Mouse (Mus musculus) ES-Bruce4 (cell line): ENCODE results near the gene 0610037L13Rik. TPM values are rescaled to one million over a fixed set of nuclear protein-coding genes. Genes with fewer than 3 reads are reported as not detected.

Experiments
- H3K27ac ChIP-seq: 2 replicates; pipeline ENCODE4 v1.5.1; 2012; ENCODE audit warnings: low read length, inconsistent platforms; ENCODE audit not compliant: insufficient read depth
- H3K27me3 ChIP-seq: 2 replicates; pipeline ENCODE4 v1.6.1; 2012; ENCODE audit warnings: mild to moderate bottlenecking, low read length, inconsistent platforms; ENCODE audit not compliant: control insufficient read depth, poor library complexity, insufficient read depth, severe bottlenecking
- H3K36me3 ChIP-seq: 2 replicates; pipeline ENCODE4 v1.6.1; 2012; ENCODE audit warnings: inconsistent platforms, mild to moderate bottlenecking, low read length, moderate library complexity; ENCODE audit not compliant: control insufficient read depth, poor library complexity, insufficient read depth, severe bottlenecking
- H3K4me1 ChIP-seq: one replicate; pipeline ENCODE4 v1.8.1; 2011; ENCODE audit warnings: low read length; ENCODE audit not compliant: control insufficient read depth, insufficient read depth
- H3K4me3 ChIP-seq: 2 replicates; pipeline ENCODE4 v1.5.1; 2011; ENCODE audit warnings: low read depth, mild to moderate bottlenecking, low read length
- H3K9ac ChIP-seq: 2 replicates; pipeline ENCODE4 v1.6.1; 2012; ENCODE audit warnings: low read depth, mild to moderate bottlenecking, inconsistent platforms; ENCODE audit not compliant: poor library complexity, severe bottlenecking
- H3K9me3 ChIP-seq: replicated peaks from 2 replicates; pipeline ENCODE4 v1.6.1; 2012; ENCODE audit warnings: mild to moderate bottlenecking, low read length, inconsistent platforms; ENCODE audit not compliant: control insufficient read depth, poor library complexity, insufficient read depth, severe bottlenecking
- CTCF ChIP-seq: IDR thresholded peaks from one replicate; pipeline ENCODE4 v1.8.1; 2011; ENCODE audit warnings: low read depth, low read length
- EP300 ChIP-seq: IDR thresholded peaks from 2 replicates; pipeline ENCODE4 v1.6.1; 2011; ENCODE audit warnings: low read depth, low read length; ENCODE audit not compliant: insufficient read depth
- POLR2A ChIP-seq: IDR thresholded peaks from one replicate; pipeline ENCODE4 v1.8.1; 2011; ENCODE audit warnings: low read length; ENCODE audit not compliant: insufficient read depth
- polyA plus RNA-seq: library from polyadenylated mRNA; stranded (reverse); fragments of >200 nt; gene quantifications from 2 replicates; pipeline ENCODE4 v1.2.4, GENCODE M21; 2011; ENCODE audit warnings: low read depth; ENCODE audit not compliant: missing spikeins, insufficient read depth, insufficient read length

Gene 0610037L13Rik
- polyA plus RNA-seq, 1 experiment, result 71.8 TPM

- TF ChIP-seq CTCF, result no peak
- no peak for TF ChIP-seq EP300
- TF ChIP-seq POLR2A, result no peak
- H3K4me3 ChIP-seq, result no peak overlapping the region
- H3K27me3 ChIP-seq, result no peaks in the 10 kb centered on the region
- H3K9ac ChIP-seq, result no peak overlapping the region
- H3K9me3 ChIP-seq, result no peaks in the 10 kb centered on the region
- H3K4me1 ChIP-seq, result no peaks in the 10 kb centered on the region
- no peak overlapping the region for H3K27ac ChIP-seq
- H3K36me3 ChIP-seq, result no peaks in the 10 kb centered on the region
Observed at GRCm38 (mm10) chr4:107933239-107933638, 43.6 kb downstream of the 0610037L13Rik start.

GRCm38 (mm10) chr4:107935254-107935653 is 45.6 kb downstream of the 0610037L13Rik start:
- H3K36me3 ChIP-seq, result no peaks in the 10 kb centered on the region
- TF ChIP-seq CTCF, result no peak
- no peak for TF ChIP-seq EP300
- TF ChIP-seq POLR2A, result no peak
- H3K4me3 ChIP-seq, result no peak overlapping the region
- no peak overlapping the region for H3K9ac ChIP-seq
- no peaks in the 10 kb centered on the region for H3K27me3 ChIP-seq
- H3K4me1 ChIP-seq, result no peaks in the 10 kb centered on the region
- H3K9me3 ChIP-seq, result no peaks in the 10 kb centered on the region
- H3K27ac ChIP-seq, result no peak overlapping the region

- Histone ChIP-seq H3K9ac (no peak overlapping the region), H3K4me3 (no peak overlapping the region), H3K27me3 (no peaks in the 10 kb centered on the region), H3K4me1 (no peaks in the 10 kb centered on the region), H3K27ac (no peak overlapping the region), H3K36me3 (no peaks in the 10 kb centered on the region), H3K9me3 (no peaks in the 10 kb centered on the region)
- TF ChIP-seq EP300, result no peak
- TF ChIP-seq CTCF, result peak; percentile 43
- no peak for TF ChIP-seq POLR2A
Observed at GRCm38 (mm10) chr4:107937338-107937737, 47.7 kb downstream of the 0610037L13Rik start.

- H3K27ac ChIP-seq, result no peak overlapping the region
- TF ChIP-seq EP300, result no peak
- H3K27me3 ChIP-seq, result no peaks in the 10 kb centered on the region
- no peak overlapping the region for H3K4me3 ChIP-seq
- no peaks in the 10 kb centered on the region for H3K9me3 ChIP-seq
- no peak overlapping the region for H3K9ac ChIP-seq
- H3K4me1 ChIP-seq, result no peaks in the 10 kb centered on the region
- no peaks in the 10 kb centered on the region for H3K36me3 ChIP-seq
Observed at GRCm38 (mm10) chr4:107938124-107938523, 48.5 kb downstream of the 0610037L13Rik start.

- H3K36me3 ChIP-seq, result no peaks in the 10 kb centered on the region
- H3K9ac ChIP-seq, result no peak overlapping the region
- TF ChIP-seq CTCF (no peak), EP300 (no peak), POLR2A (no peak)
- no peaks in the 10 kb centered on the region for H3K9me3 ChIP-seq
- no peaks in the 10 kb centered on the region for H3K27me3 ChIP-seq
- no peak overlapping the region for H3K4me3 ChIP-seq
- H3K4me1 ChIP-seq, result no peaks in the 10 kb centered on the region
- H3K27ac ChIP-seq, result no peak overlapping the region
Observed at GRCm38 (mm10) chr4:107942741-107943140, 53.1 kb downstream of the 0610037L13Rik start.

- H3K36me3 ChIP-seq, result no peaks in the 10 kb centered on the region
- H3K27ac ChIP-seq, result no peak overlapping the region
- no peaks in the 10 kb centered on the region for H3K9me3 ChIP-seq
- no peak overlapping the region for H3K4me3 ChIP-seq
- no peak overlapping the region for H3K9ac ChIP-seq
- H3K4me1 ChIP-seq, result no peaks in the 10 kb centered on the region
- TF ChIP-seq EP300 (no peak), POLR2A (no peak), CTCF (no peak)
- H3K27me3 ChIP-seq, result no peaks in the 10 kb centered on the region
Observed at GRCm38 (mm10) chr4:107944141-107944540, 54.5 kb downstream of the 0610037L13Rik start.

Other genes with a start within 250 kb of the 0610037L13Rik start
- 1.6 and 2.4 TPM in 2 replicates for gene Dmrtb1, start 205.6 kb upstream of the 0610037L13Rik start, polyA plus RNA-seq
- 24.1 and 26.8 TPM in 2 replicates for gene Lrp8, start 87.6 kb upstream of the 0610037L13Rik start, polyA plus RNA-seq
- gene Magoh, start 10.1 kb upstream of the 0610037L13Rik start, polyA plus RNA-seq, result 186 and 205 TPM in 2 replicates
- gene Cpt2, start 33.8 kb downstream of the 0610037L13Rik start, polyA plus RNA-seq, result 35.9 and 41.5 TPM in 2 replicates
- gene Slc1a7, start 78.5 kb downstream of the 0610037L13Rik start, polyA plus RNA-seq, result 0.19 TPM in 1 of 2 replicates, not detected in the other
- gene Podn, start 206.6 kb downstream of the 0610037L13Rik start, polyA plus RNA-seq, result 3.3 and 4.4 TPM in 2 replicates